In genomic region chr19:12499485-12499884, GRCm38 (mm10) we compare ENCODE assay signal across 8 mouse cellular contexts. TPM values are rescaled to one million over a fixed set of nuclear protein-coding genes. Genes with fewer than 3 reads are reported as not detected.
DNase-seq lines count a peak whose midpoint lies in the region; ATAC-seq and TF ChIP-seq lines count a peak whose summit lies in the region.

No protein-coding gene starts in this region.

- TF ChIP-seq CTCF in brain, embryonic 14.5 days (IDR thresholded peaks at IDR 0.05; ENCODE audit: borderline replicate concordance, extremely low read depth, insufficient read depth, insufficient read length), result no peak

- DNase-seq in kidney, adult 11 months, result no peak
- DNase-seq in brain, embryonic 14.5 days (ENCODE audit: low read depth), result peak; percentile 39
- no peak for DNase-seq in hindbrain, embryonic 11.5 days (ENCODE audit: low spot score)
- no peak for DNase-seq in right cerebral cortex, adult 18-20 months
- DNase-seq in cerebellum, adult 11-12 months, result no peak
- DNase-seq in ovary, postnatal 36 days (ENCODE audit: low spot score), result no peak

- no peaks in the 10 kb centered on the region for H3K9me3 ChIP-seq in kidney, embryonic 14.5 days (ENCODE audit: control insufficient read depth, low read length)
- no peaks in the 10 kb centered on the region for H3K9me3 ChIP-seq in hindbrain, embryonic 11.5 days (ENCODE audit: control insufficient read depth, low read length)
- H3K9me3 ChIP-seq in midbrain, embryonic 16.5 days (replicated peaks; ENCODE audit: control insufficient read depth, low read length, poor library complexity, severe bottlenecking), result no peaks in the 10 kb centered on the region

- H3K4me3 ChIP-seq in kidney, embryonic 14.5 days (ENCODE audit: low read length), result peak overlapping the region; percentile 74; the same call in 1 of the 2 replicates
- peak overlapping the region; percentile 92 for H3K4me3 ChIP-seq in hindbrain, embryonic 11.5 days (ENCODE audit: low read depth, low read length)
- H3K4me3 ChIP-seq in midbrain, embryonic 16.5 days (ENCODE audit: low read depth, low read length), result peak overlapping the region; percentile 94

- no peak overlapping the region for H3K9ac ChIP-seq in kidney, embryonic 14.5 days (ENCODE audit: low read depth, low read length)
- peak overlapping the region; percentile 99 for H3K9ac ChIP-seq in hindbrain, embryonic 11.5 days (ENCODE audit: low read depth, low read length)
- H3K9ac ChIP-seq in midbrain, embryonic 16.5 days (ENCODE audit: low read depth, low read length), result peak overlapping the region; percentile 99

- TF ChIP-seq POLR2A in brain, embryonic 14.5 days (IDR thresholded peaks at IDR 0.05; ENCODE audit: borderline replicate concordance, extremely low read depth, insufficient read depth, insufficient read length, poor library complexity, severe bottlenecking), result no peak

- H3K27me3 ChIP-seq in kidney, embryonic 14.5 days (ENCODE audit: control insufficient read depth, insufficient read depth, low read length), result no peaks in the 10 kb centered on the region
- no peaks in the 10 kb centered on the region for H3K27me3 ChIP-seq in hindbrain, embryonic 11.5 days (ENCODE audit: control insufficient read depth, insufficient read depth, low read length)
- H3K27me3 ChIP-seq in midbrain, embryonic 16.5 days (ENCODE audit: control insufficient read depth, insufficient read depth, low read depth, low read length), result no peaks in the 10 kb centered on the region

- peaks cover 9% of the 10 kb centered on the region; the same call in 1 of the 2 replicates for H3K4me1 ChIP-seq in kidney, embryonic 14.5 days (ENCODE audit: control insufficient read depth, insufficient read depth, low read length)
- peaks cover 13% of the 10 kb centered on the region for H3K4me1 ChIP-seq in hindbrain, embryonic 11.5 days (replicated peaks; ENCODE audit: control insufficient read depth, insufficient read depth, low read length)
- peaks cover 40% of the 10 kb centered on the region for H3K4me1 ChIP-seq in midbrain, embryonic 16.5 days (ENCODE audit: control insufficient read depth, insufficient read depth, low read length)

- ATAC-seq in kidney, embryonic 14.5 days (ENCODE audit: low FRiP score, low TSS enrichment), result no peak
- ATAC-seq in hindbrain, embryonic 11.5 days (ENCODE audit: low FRiP score), result peak; percentile 8; the same call in 1 of the 2 replicates
- ATAC-seq in midbrain, embryonic 16.5 days, result no peak

- H3K36me3 ChIP-seq in kidney, embryonic 14.5 days (ENCODE audit: control insufficient read depth, insufficient read depth, low read length), result no peaks in the 10 kb centered on the region
- H3K36me3 ChIP-seq in hindbrain, embryonic 11.5 days (ENCODE audit: control insufficient read depth, insufficient read depth, low read length), result 0 out of 2 replicates have a peak, but pooled peaks cover 4% of the 10 kb centered on the region
- no peaks in the 10 kb centered on the region for H3K36me3 ChIP-seq in midbrain, embryonic 16.5 days (ENCODE audit: control insufficient read depth, insufficient read depth, low read length)

- no peak overlapping the region for H3K27ac ChIP-seq in kidney, embryonic 14.5 days (ENCODE audit: low read depth, low read length)
- H3K27ac ChIP-seq in hindbrain, embryonic 11.5 days (ENCODE audit: low read depth, low read length), result peak overlapping the region; percentile 98
- H3K27ac ChIP-seq in midbrain, embryonic 16.5 days (ENCODE audit: low read length), result peak overlapping the region; percentile 97

- H3K4me2 ChIP-seq in kidney, embryonic 14.5 days (replicated peaks; ENCODE audit: low read depth, low read length), result peak overlapping the region; percentile 92; the same call in 1 of the 2 replicates
- H3K4me2 ChIP-seq in hindbrain, embryonic 11.5 days (replicated peaks; ENCODE audit: low read depth, low read length), result peak overlapping the region; percentile 78
- peak overlapping the region; percentile 88 for H3K4me2 ChIP-seq in midbrain, embryonic 16.5 days (ENCODE audit: low read length)

- 22% methylated on average over 2 of the region's 2 CpGs for WGBS in kidney, embryonic 14.5 days
- 17% methylated on average over 2 of the region's 2 CpGs for WGBS in hindbrain, embryonic 11.5 days
- 3% methylated on average over 2 of the region's 2 CpGs for WGBS in midbrain, embryonic 16.5 days

RNA-seq across cellular contexts. Expression of gene Dtx4, which starts 1.8 kb away (rescaled TPM):
- polyA plus RNA-seq in kidney, embryonic 14.5 days (2014; fragmentation: Nextera tagmentation; extraction: Ambion mirVana), result 3.9 and 7.5 TPM in 2 replicates
- polyA plus RNA-seq in brain, embryonic 14.5 days (2012; rRNA removed), result 23.5 and 50.1 TPM in 2 replicates
- polyA plus RNA-seq in hindbrain, embryonic 11.5 days (2014; fragmentation: Nextera tagmentation; extraction: Ambion mirVana), result 55.4 and 66.1 TPM in 2 replicates
- 38.6 and 39.3 TPM in 2 replicates for polyA plus RNA-seq in midbrain, embryonic 16.5 days (2015; fragmentation: Nextera tagmentation; extraction: Ambion mirVana)

RNA-seq across cellular contexts. Expression of gene Mpeg1, which starts 38.9 kb away (rescaled TPM):
- polyA plus RNA-seq in kidney, embryonic 14.5 days (2014; fragmentation: Nextera tagmentation; extraction: Ambion mirVana), result 0.58 and 0.69 TPM in 2 replicates
- 1.9 and 2.8 TPM in 2 replicates for polyA plus RNA-seq in brain, embryonic 14.5 days (2012; rRNA removed)
- 0.60 and 1.0 TPM in 2 replicates for polyA plus RNA-seq in hindbrain, embryonic 11.5 days (2014; fragmentation: Nextera tagmentation; extraction: Ambion mirVana)
- 0.69 and 0.71 TPM in 2 replicates for polyA plus RNA-seq in midbrain, embryonic 16.5 days (2015; fragmentation: Nextera tagmentation; extraction: Ambion mirVana)

RNA-seq across cellular contexts. Expression of gene Fam111a, which starts 46.1 kb away (rescaled TPM):
- 28.8 and 29.3 TPM in 2 replicates for polyA plus RNA-seq in kidney, embryonic 14.5 days (2014; fragmentation: Nextera tagmentation; extraction: Ambion mirVana)
- 5.0 and 6.4 TPM in 2 replicates for polyA plus RNA-seq in brain, embryonic 14.5 days (2012; rRNA removed)
- 22.1 and 26.3 TPM in 2 replicates for polyA plus RNA-seq in hindbrain, embryonic 11.5 days (2014; fragmentation: Nextera tagmentation; extraction: Ambion mirVana)
- 5.3 and 6.5 TPM in 2 replicates for polyA plus RNA-seq in midbrain, embryonic 16.5 days (2015; fragmentation: Nextera tagmentation; extraction: Ambion mirVana)
